Mouse (Mus musculus) olfactory bulb, adult 2 months (tissue): ENCODE results near the gene Hic2.

Experiments used
- CTCF ChIP-seq: fragments of 200-500 bp; IDR thresholded peaks from 2 replicates; pipeline ENCODE4 v1.5.1; 2012; ENCODE audit warnings: low read depth, mild to moderate bottlenecking, low read length, moderate library complexity; ENCODE audit not compliant: insufficient read depth
- POLR2A ChIP-seq: fragments of 200-500 bp; IDR thresholded peaks from 2 replicates; pipeline ENCODE4 v1.6.1; 2012; ENCODE audit warnings: mild to moderate bottlenecking, low read depth, low read length, moderate library complexity; ENCODE audit not compliant: insufficient read depth

DNA sequence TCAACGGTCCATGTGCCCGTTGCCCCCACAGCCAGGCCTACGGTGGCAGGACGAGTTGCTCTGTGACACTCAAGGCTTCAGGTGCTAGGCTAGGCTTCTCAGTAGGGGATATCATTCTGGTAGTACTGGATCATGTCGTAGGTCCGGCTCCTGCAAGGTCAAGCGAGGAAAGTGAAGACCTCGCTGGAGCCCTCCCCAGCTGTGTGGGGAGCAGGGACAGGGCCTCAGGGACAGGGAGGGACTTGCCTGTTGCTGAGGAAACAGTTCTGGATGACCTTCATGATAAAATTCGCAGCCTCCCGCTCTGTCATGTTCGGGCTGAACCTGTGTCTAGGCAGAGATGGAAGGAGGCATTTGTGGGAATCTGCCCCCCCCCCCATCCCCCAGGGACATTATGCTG is 47.1 kb downstream of the Hic2 start:
- TF ChIP-seq POLR2A (no peak), CTCF (no peak)
